Mouse (Mus musculus): ENCODE data around the gene Atp10a. TPM values are rescaled to one million over a fixed set of nuclear protein-coding genes. Genes with fewer than 3 reads are reported as not detected.

Atp10a gene
- total RNA-seq, 2 experiments from 2014 or later, result 67.3 to 108 TPM

GRCm38 (mm10) chr7:58736841-58737547 is 81.0 kb downstream of the Atp10a start:
- DNase-seq, result no peak

DNA sequence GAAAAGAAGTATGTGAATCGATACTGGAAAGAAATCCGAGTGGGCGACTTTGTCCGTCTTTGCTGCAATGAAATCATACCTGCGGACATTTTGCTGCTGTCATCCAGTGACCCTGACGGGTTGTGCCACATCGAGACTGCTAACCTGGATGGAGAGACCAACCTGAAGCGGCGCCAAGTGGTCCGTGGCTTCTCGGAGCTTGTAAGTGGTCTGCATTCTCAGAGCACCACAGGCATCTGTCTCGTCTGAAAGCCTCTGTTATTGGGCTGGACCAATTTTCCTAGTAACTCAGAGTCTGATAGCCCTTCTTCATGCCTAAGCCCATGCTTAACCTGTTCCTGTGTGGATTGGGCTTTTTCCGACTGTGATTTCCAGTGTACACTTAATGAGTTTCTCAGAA is 84.2 kb downstream of the Atp10a start:
- no peak for DNase-seq

- no peak for DNase-seq
Observed at GRCm38 (mm10) chr7:58740842-58741241, 84.9 kb downstream of the Atp10a start.

GRCm38 (mm10) chr7:58742009-58742408 is 86.0 kb downstream of the Atp10a start:
- no peak for DNase-seq

GRCm38 (mm10) chr7:58742648-58743047 is 86.7 kb downstream of the Atp10a start:
- DNase-seq, result no peak

- peak in 1 of 2 experiments; percentile 31 for DNase-seq
Observed at GRCm38 (mm10) chr7:58743362-58744320, 87.7 kb downstream of the Atp10a start.

GRCm38 (mm10) chr7:58746817-58747216 is 90.9 kb downstream of the Atp10a start:
- peak; percentile 30 to 34 for DNase-seq

GRCm38 (mm10) chr7:58749904-58750612 is 94.1 kb downstream of the Atp10a start:
- DNase-seq, result peak; percentile 61 to 63

DNA sequence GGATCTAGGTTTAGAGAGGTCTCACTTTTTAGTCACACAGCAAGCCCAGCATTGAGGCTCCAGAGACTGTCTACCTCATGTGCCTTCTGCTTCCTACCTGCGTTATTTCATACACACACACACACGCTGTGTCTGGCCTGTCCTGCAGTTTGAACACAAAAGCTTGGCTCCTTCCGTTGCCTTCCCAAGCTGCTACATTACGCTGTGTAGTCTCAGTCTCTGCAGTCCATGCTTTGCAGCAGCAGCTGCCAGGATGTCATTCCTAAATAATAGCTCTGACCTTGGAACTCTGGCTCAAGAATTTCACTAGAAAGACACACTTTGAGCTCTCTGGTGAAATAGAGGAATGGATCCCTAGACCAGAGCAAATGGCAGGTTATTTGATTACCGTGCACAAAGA is 96.1 kb downstream of the Atp10a start:
- peak; percentile 34 to 52 for DNase-seq

DNA sequence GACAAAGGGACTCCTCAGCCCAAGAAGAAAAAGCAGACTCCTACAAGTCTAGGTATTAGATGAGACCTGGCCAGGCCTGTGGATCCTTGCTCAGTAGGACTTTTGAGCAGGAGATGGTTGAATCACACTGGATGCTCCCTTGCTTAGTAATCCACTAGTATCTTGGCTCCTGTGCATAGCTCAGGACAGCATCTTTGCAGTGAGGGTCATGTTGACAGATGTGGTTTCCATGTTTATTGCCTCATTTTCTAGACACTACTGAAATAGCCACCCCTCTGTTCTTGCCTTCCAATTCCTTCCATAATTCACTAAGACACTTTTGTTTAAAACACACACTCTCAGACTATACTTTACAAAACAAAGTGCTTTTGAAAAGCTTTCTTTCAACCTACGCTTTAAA is 98.1 kb downstream of the Atp10a start:
- no peak for DNase-seq

DNA sequence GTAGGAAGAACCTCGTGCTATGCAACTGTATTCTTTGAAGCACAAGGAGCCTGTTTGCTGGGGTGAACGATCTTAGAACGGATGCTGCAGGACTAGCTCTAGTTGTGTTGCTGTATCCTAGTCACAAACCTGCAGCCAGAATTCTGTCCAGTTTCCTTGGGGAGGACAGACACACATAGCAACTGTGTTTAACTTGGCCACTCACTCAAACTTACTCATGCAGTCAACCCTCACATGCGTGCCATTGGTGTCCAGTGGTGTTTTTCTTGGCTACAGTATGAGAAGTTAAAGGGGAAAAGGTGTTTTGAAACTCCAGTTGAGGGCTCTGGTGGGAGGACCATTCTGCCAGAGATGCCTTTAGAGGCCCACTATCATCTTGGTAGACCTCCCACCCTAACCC is 98.6 kb downstream of the Atp10a start:
- no peak for DNase-seq

DNA sequence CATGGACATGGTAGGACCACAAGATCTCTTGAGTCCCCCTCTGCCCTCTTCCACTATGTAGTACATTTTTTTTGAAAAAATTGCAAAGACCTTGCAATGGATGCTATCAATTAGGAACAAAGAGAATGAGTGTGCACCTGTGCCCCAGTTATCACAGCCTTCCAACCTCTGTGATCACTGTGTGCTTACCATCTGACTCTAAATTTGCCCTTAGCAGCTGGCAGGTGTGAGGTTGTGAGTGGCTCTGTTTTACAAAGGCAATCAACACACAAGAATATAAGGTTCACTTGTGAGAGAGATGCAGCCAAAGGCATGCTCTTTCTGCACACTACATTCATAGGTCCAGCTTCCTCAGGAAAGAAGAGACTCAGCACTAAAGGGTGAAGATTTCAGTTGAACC is 99.1 kb downstream of the Atp10a start:
- DNase-seq, result no peak

DNA sequence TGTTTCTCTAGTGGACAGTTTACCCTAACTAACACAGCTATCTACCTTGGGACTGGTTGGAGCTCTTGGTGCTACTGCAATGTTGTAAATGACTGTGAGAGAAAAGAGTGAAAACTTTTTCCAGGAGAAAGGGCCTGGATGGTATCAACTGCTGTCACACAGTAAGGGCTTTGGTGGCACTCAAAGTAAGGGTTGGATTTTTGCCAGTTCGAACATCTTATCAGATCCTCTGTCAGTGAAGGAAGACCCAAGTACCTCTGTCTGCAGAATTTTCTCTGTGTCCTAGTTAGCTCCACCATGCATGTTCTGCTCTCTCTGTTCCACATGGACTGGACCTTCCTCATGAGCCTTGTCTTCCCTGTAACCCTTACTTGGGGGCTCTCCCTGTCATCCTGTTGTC is 99.9 kb downstream of the Atp10a start:
- no peak for DNase-seq

DNA sequence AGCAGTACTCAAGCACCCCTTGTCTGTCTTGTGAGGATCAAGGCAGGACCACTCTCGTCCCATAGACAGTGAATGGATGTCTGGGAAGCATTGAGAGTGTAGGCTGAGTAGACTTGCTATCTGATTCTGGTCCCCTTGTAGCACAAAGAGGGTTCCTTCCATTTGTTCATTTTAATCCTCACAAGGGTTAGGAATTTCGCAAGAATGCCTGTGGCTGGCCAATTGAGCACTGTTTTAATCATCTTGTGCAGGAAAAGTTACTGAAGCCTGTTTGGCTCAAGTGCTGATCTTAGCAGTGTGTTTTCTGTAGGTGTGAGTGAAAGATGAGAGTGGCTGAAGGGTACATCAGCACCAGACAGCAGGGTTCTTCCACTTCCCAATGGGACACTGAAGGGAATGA is 101.4 kb downstream of the Atp10a start:
- no peak for DNase-seq

GRCm38 (mm10) chr7:58758396-58758795 is 102.4 kb downstream of the Atp10a start:
- DNase-seq, result no peak

GRCm38 (mm10) chr7:58759265-58759664 is 103.3 kb downstream of the Atp10a start:
- DNase-seq, result no peak

DNA sequence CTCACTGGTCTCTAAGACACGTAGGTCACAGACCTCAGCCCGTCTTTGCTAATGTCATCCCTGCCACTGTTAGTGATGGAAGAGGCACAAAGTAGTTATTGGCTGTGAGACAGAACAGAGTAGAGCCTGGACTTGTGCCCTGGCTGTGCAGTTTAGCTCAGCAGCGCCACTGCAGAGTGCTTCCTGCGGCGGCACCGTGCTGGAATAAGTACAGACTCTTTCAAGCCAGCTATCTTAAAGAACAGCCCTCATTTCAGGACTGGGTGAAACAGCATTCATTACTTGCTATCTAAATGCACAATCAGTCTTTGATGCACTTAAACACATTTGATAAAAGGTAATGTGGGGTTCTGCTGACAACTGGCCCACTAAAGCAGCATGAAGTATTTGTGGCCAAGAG is 111.3 kb downstream of the Atp10a start:
- peak; percentile 64 to 72 for DNase-seq

GRCm38 (mm10) chr7:58768253-58768652 is 112.3 kb downstream of the Atp10a start:
- DNase-seq, result no peak

- DNase-seq, result peak; percentile 24 to 48
Observed at GRCm38 (mm10) chr7:58770254-58770653, 114.3 kb downstream of the Atp10a start.

GRCm38 (mm10) chr7:58772048-58772690 is 116.2 kb downstream of the Atp10a start:
- DNase-seq, result no peak

DNA sequence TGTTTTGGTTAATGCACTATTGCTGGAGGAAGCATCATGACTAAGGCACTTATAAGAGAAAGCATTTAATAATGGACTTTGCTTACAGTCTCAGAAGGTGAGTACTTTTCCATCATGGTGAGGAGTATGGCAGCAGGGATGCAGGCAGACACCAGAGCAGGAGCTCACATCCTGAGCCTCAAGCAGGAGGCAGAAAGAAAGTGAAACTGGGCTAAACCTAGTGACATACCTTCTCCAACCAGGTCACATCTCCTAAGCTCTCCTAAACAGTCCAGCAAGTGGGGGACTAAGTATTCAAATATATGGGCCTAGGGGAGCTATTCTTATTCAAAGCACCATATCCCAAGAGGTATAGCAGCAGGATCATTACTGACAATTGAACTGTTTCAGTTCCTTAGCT is 123.2 kb downstream of the Atp10a start:
- no peak for DNase-seq

DNA sequence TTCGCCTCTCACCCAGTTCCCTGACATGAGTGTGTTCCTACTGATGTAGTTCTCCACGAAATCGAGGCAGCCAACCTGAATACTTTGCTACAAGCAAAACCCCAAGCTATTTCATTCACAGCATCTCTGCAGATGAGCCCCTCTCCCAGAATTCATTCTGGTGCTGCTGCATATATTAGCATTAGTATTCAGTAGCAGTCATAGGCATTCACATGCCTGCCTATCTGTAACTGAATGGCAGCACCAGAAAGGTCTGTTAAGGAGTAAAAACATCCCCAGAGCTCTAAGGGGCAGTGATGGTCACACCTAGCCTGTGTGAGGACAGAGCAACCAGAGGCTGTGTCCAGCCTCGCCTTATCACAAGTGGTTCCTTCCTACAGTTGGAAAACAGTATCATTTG is 131.0 kb downstream of the Atp10a start:
- DNase-seq, result no peak
